Mouse (Mus musculus) kidney, embryonic 15.5 days (tissue): ENCODE measurements around the gene Cnr2. TPM values are rescaled to one million over a fixed set of nuclear protein-coding genes. Genes with fewer than 3 reads are reported as not detected.
"Not testable (repeated sequence)": the region's sequence is repeated elsewhere in the genome, so short reads cannot be mapped to it uniquely, and the experiment has no call there.

Source experiments
- ATAC-seq: fragments of 200-750 bp; cut with Nextera tagmentation; replicated peaks from 2 replicates; pipeline ENCODE4 v1.8.0; 2017; ENCODE audit warnings: moderate TSS enrichment; ENCODE audit not compliant: low FRiP score
- H3K27ac ChIP-seq: fragments of 300-500 bp; sonication (generic); 2 replicates; pipeline ENCODE4 v1.5.1; 2015; ENCODE audit warnings: mild to moderate bottlenecking, inconsistent platforms
- H3K27me3 ChIP-seq: fragments of 300-500 bp; sonication (generic); 2 replicates; pipeline ENCODE4 v1.6.1; 2015; ENCODE audit warnings: inconsistent platforms
- H3K36me3 ChIP-seq: fragments of 300-500 bp; sonication (generic); 2 replicates; pipeline ENCODE4 v1.6.1; 2015; ENCODE audit warnings: inconsistent platforms
- H3K4me1 ChIP-seq: fragments of 300-500 bp; sonication (generic); 2 replicates; pipeline ENCODE4 v1.6.1; 2015; ENCODE audit warnings: inconsistent platforms
- H3K4me2 ChIP-seq: fragments of 300-500 bp; sonication (generic); 2 replicates; pipeline ENCODE4 v1.6.1; 2015; ENCODE audit warnings: moderate library complexity, mild to moderate bottlenecking, inconsistent platforms
- H3K4me3 ChIP-seq: fragments of 300-500 bp; sonication (generic); replicated peaks from 2 replicates; pipeline ENCODE4 v1.5.1; 2015; ENCODE audit warnings: mild to moderate bottlenecking, inconsistent platforms
- H3K9ac ChIP-seq: fragments of 300-500 bp; sonication (generic); 2 replicates; pipeline ENCODE4 v1.6.1; 2015; ENCODE audit warnings: mild to moderate bottlenecking, inconsistent platforms
- H3K9me3 ChIP-seq: fragments of 300-500 bp; sonication (generic); replicated peaks from 2 replicates; pipeline ENCODE4 v1.6.1; 2016; ENCODE audit warnings: inconsistent platforms
- WGBS: fragments of 180-500 bp; shearing (Covaris S2); methylation state at CpG from one replicate; pipeline ENCODE4 v1.1.7; 2015; ENCODE audit warnings: mixed read lengths; 5-methylcytosine and 5-hydroxymethylcytosine counted together
- polyA plus RNA-seq: library from polyadenylated mRNA; unstranded; fragments of >200 nt; fragmentation: Nextera tagmentation; extraction: Ambion mirVana; gene quantifications from 2 replicates; pipeline ENCODE4 v1.2.1, GENCODE M21; 2015

Gene Cnr2
- polyA plus RNA-seq, 1 experiment from 2014 or later: 0.64 TPM

GRCm38 (mm10) chr4:135929405-135929804 is 34.2 kb downstream of the Cnr2 start:
- no peak overlapping the region for H3K27ac ChIP-seq
- 90% methylated on average over 5 of the region's 5 CpGs for WGBS
- H3K9ac ChIP-seq: no peak overlapping the region
- no peak overlapping the region for H3K4me3 ChIP-seq
- H3K9me3 ChIP-seq: no peaks in the 10 kb centered on the region
- H3K27me3 ChIP-seq: no peaks in the 10 kb centered on the region
- H3K36me3 ChIP-seq: peaks cover 66% of the 10 kb centered on the region
- no peak for ATAC-seq
- H3K4me1 ChIP-seq: no peaks in the 10 kb centered on the region; the same call in 1 of the 2 replicates
- H3K4me2 ChIP-seq: no peak overlapping the region

- H3K4me2 ChIP-seq: no peak overlapping the region
- no peak for ATAC-seq
- no peak overlapping the region for H3K4me3 ChIP-seq
- no peaks in the 10 kb centered on the region for H3K27me3 ChIP-seq
- peaks cover 63% of the 10 kb centered on the region for H3K36me3 ChIP-seq
- no peaks in the 10 kb centered on the region; the same call in 1 of the 2 replicates for H3K4me1 ChIP-seq
- 81% methylated on average over 9 of the region's 9 CpGs for WGBS
- no peak overlapping the region for H3K9ac ChIP-seq
- H3K9me3 ChIP-seq: no peaks in the 10 kb centered on the region
- H3K27ac ChIP-seq: no peak overlapping the region
These were observed 34.6 kb downstream of the Cnr2 start for GRCm38 (mm10) chr4:135929828-135930227.

- 92% methylated on average over 8 of the region's 8 CpGs for WGBS
- H3K27me3 ChIP-seq: no peaks in the 10 kb centered on the region
- H3K9me3 ChIP-seq: no peaks in the 10 kb centered on the region
- ATAC-seq: no peak
- no peak overlapping the region for H3K4me2 ChIP-seq
- no peak overlapping the region for H3K4me3 ChIP-seq
- H3K4me1 ChIP-seq: no peaks in the 10 kb centered on the region; the same call in 1 of the 2 replicates
- H3K27ac ChIP-seq: no peak overlapping the region
- H3K9ac ChIP-seq: no peak overlapping the region
- H3K36me3 ChIP-seq: peaks cover 64% of the 10 kb centered on the region
These were observed 35.0 kb downstream of the Cnr2 start for GRCm38 (mm10) chr4:135930239-135930638.

DNA sequence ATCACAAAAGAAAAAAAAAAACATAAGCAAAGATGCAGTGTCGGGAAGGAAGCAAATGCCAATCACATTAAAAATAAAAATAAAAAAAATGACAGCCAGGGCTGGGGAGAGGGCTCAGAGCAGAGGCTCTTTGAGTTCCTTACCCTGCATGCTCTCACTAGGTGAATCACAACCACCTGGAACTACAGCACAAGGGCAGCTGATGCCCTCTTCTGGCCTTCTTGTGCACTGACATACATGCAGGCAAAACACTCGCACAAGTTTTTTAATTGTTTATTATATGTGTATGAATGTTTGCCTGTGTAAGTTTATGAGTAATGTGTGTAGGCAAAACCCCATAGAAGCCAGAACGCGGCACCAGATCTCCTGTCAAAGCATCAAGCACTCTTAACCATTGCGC is 36.6 kb downstream of the Cnr2 start:
- 72% methylated on average over 5 of the region's 5 CpGs for WGBS
- Histone ChIP-seq H3K27ac (no peak overlapping the region), H3K4me3 (no peak overlapping the region), H3K9me3 (no peaks in the 10 kb centered on the region), H3K9ac (no peak overlapping the region), H3K36me3 (peaks cover 57% of the 10 kb centered on the region), H3K4me1 (no peaks in the 10 kb centered on the region; the same call in 1 of the 2 replicates), H3K27me3 (no peaks in the 10 kb centered on the region), H3K4me2 (no peak overlapping the region)
- no peak for ATAC-seq

- Histone ChIP-seq H3K9ac (no peak overlapping the region), H3K36me3 (peaks cover 76% of the 10 kb centered on the region), H3K27me3 (no peaks in the 10 kb centered on the region), H3K4me2 (no peak overlapping the region), H3K27ac (no peak overlapping the region), H3K4me3 (no peak overlapping the region), H3K4me1 (no peaks in the 10 kb centered on the region), H3K9me3 (no peaks in the 10 kb centered on the region)
- 65% methylated on average over 12 of the region's 12 CpGs for WGBS
- ATAC-seq: no peak
These were observed 39.7 kb downstream of the Cnr2 start for GRCm38 (mm10) chr4:135934708-135935500.

DNA sequence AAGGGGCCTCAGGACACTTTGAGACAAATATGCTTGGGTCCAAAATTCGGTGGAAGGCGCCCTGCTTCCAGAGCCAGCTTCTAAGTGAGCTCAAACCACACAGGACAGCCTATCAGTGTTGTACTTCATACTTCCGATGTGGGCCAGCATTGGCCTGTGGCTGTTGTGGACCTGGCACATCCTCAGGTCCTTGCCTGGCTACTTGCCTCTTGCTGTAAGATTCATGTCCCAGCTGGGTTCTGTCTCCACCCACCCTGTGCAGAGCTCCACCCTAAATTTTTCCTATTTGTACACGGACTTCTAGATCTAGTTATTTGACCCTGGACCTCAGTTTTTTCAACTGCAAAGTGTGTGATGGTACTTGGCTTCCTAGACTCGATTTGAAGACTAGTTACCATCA is 40.3 kb downstream of the Cnr2 start:
- H3K9me3 ChIP-seq: no peaks in the 10 kb centered on the region
- peaks cover 71% of the 10 kb centered on the region for H3K36me3 ChIP-seq
- no peaks in the 10 kb centered on the region for H3K4me1 ChIP-seq
- no peak overlapping the region for H3K9ac ChIP-seq
- H3K4me2 ChIP-seq: no peak overlapping the region
- no peaks in the 10 kb centered on the region for H3K27me3 ChIP-seq
- no peak for ATAC-seq
- no peak overlapping the region for H3K4me3 ChIP-seq
- 74% methylated on average over 5 of the region's 5 CpGs for WGBS
- H3K27ac ChIP-seq: no peak overlapping the region

DNA sequence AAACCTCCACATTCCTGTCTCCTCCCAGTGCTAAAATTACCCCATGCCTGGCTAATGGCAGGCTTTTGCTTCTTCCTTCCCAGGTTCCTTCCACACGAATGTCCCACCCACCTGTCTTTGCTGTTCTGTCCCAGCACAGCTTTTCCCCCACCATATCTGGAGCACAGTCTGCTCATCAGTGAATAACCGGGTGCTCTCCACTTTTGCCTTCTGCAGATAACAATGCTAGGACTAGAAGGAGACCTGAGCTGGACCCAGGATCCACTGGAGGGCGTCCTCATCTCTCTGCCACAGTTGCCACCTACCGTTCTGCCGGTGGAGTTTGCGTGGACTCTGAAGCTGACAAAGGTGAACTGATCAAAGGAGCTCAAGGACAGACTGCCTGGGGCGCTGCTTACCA is 43.7 kb downstream of the Cnr2 start:
- H3K9ac ChIP-seq: no peak overlapping the region
- H3K36me3 ChIP-seq: peaks cover 48% of the 10 kb centered on the region
- H3K4me2 ChIP-seq: no peak overlapping the region
- H3K4me1 ChIP-seq: peaks cover 3% of the 10 kb centered on the region; the same call in 1 of the 2 replicates
- ATAC-seq: no peak
- WGBS: 69% methylated on average over 7 of the region's 7 CpGs
- H3K27me3 ChIP-seq: no peaks in the 10 kb centered on the region
- no peaks in the 10 kb centered on the region for H3K9me3 ChIP-seq
- H3K27ac ChIP-seq: no peak overlapping the region
- no peak overlapping the region for H3K4me3 ChIP-seq

GRCm38 (mm10) chr4:135941026-135941425 is 45.8 kb downstream of the Cnr2 start:
- H3K36me3 ChIP-seq: peaks cover 39% of the 10 kb centered on the region
- 87% methylated on average over 8 of the region's 8 CpGs for WGBS
- not testable (repeated sequence) for H3K27me3 ChIP-seq, H3K4me3 ChIP-seq, H3K9me3 ChIP-seq, ATAC-seq, H3K4me1 ChIP-seq, H3K27ac ChIP-seq, H3K4me2 ChIP-seq, H3K9ac ChIP-seq

GRCm38 (mm10) chr4:135942193-135942592 is 47.0 kb downstream of the Cnr2 start:
- Histone ChIP-seq H3K4me1 (peaks cover 11% of the 10 kb centered on the region), H3K4me3 (no peak overlapping the region), H3K4me2 (no peak overlapping the region), H3K27me3 (no peaks in the 10 kb centered on the region), H3K27ac (no peak overlapping the region), H3K36me3 (peaks cover 33% of the 10 kb centered on the region), H3K9me3 (no peaks in the 10 kb centered on the region), H3K9ac (no peak overlapping the region)
- no peak for ATAC-seq
- WGBS: 86% methylated on average over 6 of the region's 6 CpGs

DNA sequence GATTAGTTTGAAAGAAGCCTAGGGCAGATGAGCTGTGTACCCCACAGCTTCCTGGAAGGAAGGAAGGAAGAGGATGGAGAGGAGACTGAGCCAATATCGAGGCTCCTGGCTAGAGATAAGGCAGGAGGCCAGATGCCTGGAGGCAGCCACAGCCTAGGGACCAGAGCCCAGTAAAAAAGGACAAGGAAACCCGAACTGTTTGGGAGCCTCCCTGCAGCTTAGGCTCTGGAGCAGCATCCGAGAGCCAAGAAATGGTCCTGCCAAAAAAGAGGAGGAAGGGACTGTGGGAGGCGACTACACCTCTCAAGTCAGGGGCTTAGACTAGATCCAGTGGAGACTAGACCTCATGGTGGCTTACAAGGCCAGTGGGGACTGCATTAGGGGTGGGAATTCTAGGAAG is 48.2 kb downstream of the Cnr2 start:
- WGBS: 47% methylated on average over 4 of the region's 4 CpGs
- no peaks in the 10 kb centered on the region for H3K9me3 ChIP-seq
- H3K4me2 ChIP-seq: no peak overlapping the region
- no peaks in the 10 kb centered on the region for H3K27me3 ChIP-seq
- no peak overlapping the region for H3K9ac ChIP-seq
- H3K4me1 ChIP-seq: peaks cover 21% of the 10 kb centered on the region
- peaks cover 22% of the 10 kb centered on the region for H3K36me3 ChIP-seq
- H3K27ac ChIP-seq: no peak overlapping the region
- H3K4me3 ChIP-seq: no peak overlapping the region
- no peak for ATAC-seq

DNA sequence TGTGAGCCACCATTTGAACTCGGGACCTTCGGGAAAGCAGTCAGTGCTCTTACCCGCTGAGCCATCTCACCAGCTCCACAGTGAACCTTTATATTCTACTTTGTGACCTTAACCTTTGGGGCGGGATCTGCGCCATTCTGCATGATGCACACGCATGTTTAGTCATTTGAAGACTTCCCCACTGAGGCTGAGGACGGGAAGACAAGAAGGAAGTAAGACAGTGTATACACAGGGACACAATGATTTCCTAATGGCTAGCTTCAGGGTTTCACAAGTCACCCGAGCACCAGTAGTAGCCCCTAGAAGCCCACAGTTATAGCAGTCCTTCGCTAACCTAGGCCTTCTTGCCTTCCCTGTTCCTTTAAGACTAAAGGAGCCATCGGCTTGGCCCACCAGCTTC is 50.5 kb downstream of the Cnr2 start:
- 75% methylated on average over 10 of the region's 10 CpGs for WGBS
- ATAC-seq: peak; percentile 19; the same call in 1 of the 2 replicates
- no peaks in the 10 kb centered on the region for H3K9me3 ChIP-seq
- H3K36me3 ChIP-seq: peaks cover 5% of the 10 kb centered on the region
- peak overlapping the region; percentile 74 for H3K27ac ChIP-seq
- peak overlapping the region; percentile 85 for H3K4me3 ChIP-seq
- H3K4me1 ChIP-seq: peaks cover 39% of the 10 kb centered on the region
- H3K9ac ChIP-seq: peak overlapping the region; percentile 80
- H3K4me2 ChIP-seq: peak overlapping the region; percentile 85
- no peaks in the 10 kb centered on the region for H3K27me3 ChIP-seq

DNA sequence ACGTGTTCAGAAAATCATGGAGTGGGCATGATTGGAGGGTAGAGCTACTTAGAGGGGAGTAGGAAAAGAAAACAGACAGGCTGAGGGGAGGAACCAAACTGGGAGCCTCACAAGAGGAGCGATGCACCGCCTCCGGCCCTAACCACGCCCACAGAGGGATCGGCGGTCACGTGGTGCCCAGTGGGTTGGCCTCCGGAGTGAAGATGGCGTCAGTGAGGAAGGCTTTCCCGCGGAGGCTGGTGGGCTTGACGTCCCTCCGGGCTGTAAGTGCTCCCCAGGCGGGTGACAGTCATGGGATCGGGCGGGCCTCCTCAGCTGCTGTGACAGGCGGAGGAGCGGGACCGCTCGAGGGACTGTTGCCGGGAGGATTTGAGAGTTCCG is 51.1 kb downstream of the Cnr2 start, which contains the start of gene Hmgcl:
TSS of gene Hmgcl (plus strand) at position 171 of the 381 bp plus-strand sequence.
- under 1% methylated on average over 23 of the region's 23 CpGs for whole genome bisulfite sequencing
- H3K27ac ChIP-seq: peak within 1 kb of the TSS; percentile 74
- H3K9me3 ChIP-seq: no peaks in the 10 kb centered on the region
- H3K27me3 ChIP-seq: no peaks in the 10 kb centered on the region
- peak within 1 kb of the TSS; percentile 85 for H3K4me2 ChIP-seq
- H3K4me3 ChIP-seq: peak within 1 kb of the TSS; percentile 85
- peaks cover 39% of the 10 kb centered on the region for H3K4me1 ChIP-seq
- peak within 1 kb of the TSS; percentile 80 for H3K9ac ChIP-seq
- H3K36me3 ChIP-seq: peaks cover 5% of the 10 kb centered on the region
- peak; percentile 91 for ATAC-seq
